Comparison of ENCODE assay signal across 8 mouse cellular contexts in genomic region chr4:140763158-140763557, GRCm38 (mm10). TPM values are rescaled to one million over a fixed set of nuclear protein-coding genes. Genes with fewer than 3 reads are reported as not detected.
A peak's percentile ranks its signal among the peaks of the same experiment; 100 is the strongest.
DNase-seq lines count a peak whose midpoint lies in the region; ATAC-seq and TF ChIP-seq lines count a peak whose summit lies in the region.

No protein-coding gene starts in this region.

- H3K36me3 ChIP-seq in stomach, embryonic 15.5 days: no peaks in the 10 kb centered on the region

- WGBS in lung, adult 2 months: 26% methylated on average over 9 of the region's 9 CpGs
- 12% methylated on average over 9 of the region's 9 CpGs for WGBS in stomach, embryonic 15.5 days

- no peaks in the 10 kb centered on the region for H3K9me3 ChIP-seq in stomach, embryonic 15.5 days

- ATAC-seq in stomach, embryonic 15.5 days (ENCODE audit: insufficient read depth, low FRiP score, low read depth): 0 out of 2 replicates have a peak, but pooled peaks have one; percentile 54
- no peak for ATAC-seq in erythroblast, adult 5-6 weeks (replicated peaks; ENCODE audit: low FRiP score, poor library complexity, severe bottlenecking)

- no peak overlapping the region for H3K9ac ChIP-seq in stomach, embryonic 15.5 days

- H3K4me1 ChIP-seq in lung, adult 2 months (ENCODE audit: control insufficient read depth, insufficient read depth, low read length): no peaks in the 10 kb centered on the region
- no peaks in the 10 kb centered on the region for H3K4me1 ChIP-seq in stomach, embryonic 15.5 days

- peak; percentile 62 for TF ChIP-seq CTCF in left cerebral cortex, adult 2 months (IDR thresholded peaks at IDR 0.05)
- TF ChIP-seq CTCF in lung, adult 2 months (IDR thresholded peaks at IDR 0.05; ENCODE audit: insufficient read depth, low read length): peak; percentile 72

- no peak for TF ChIP-seq POLR2A in lung, adult 2 months (IDR thresholded peaks at IDR 0.05; ENCODE audit: borderline replicate concordance, extremely low read depth, low read depth, low read length)

- DNase-seq in left cerebral cortex, adult 2 months (ENCODE audit: extremely low spot score in 1 of 2, low spot score in 2 of 2): no peak
- DNase-seq in left cerebral cortex, adult 8-10 months (ENCODE audit: low spot score in 2 of 2): no peak
- DNase-seq in MN1 (ENCODE audit: low spot score): peak; percentile 64
- peak; percentile 22 for DNase-seq in cerebellum, adult 9-10 months
- peak; percentile 36 to 65 for DNase-seq in heart, postnatal 10 days
- peak; percentile 51 for DNase-seq in lung, adult 2 months

- no peak overlapping the region for H3K27ac ChIP-seq in left cerebral cortex, adult 2 months
- no peak overlapping the region for H3K27ac ChIP-seq in stomach, embryonic 15.5 days

- H3K27me3 ChIP-seq in stomach, embryonic 15.5 days (replicated peaks): no peaks in the 10 kb centered on the region

- H3K4me2 ChIP-seq in stomach, embryonic 15.5 days: no peak overlapping the region

- H3K4me3 ChIP-seq in left cerebral cortex, adult 2 months: no peak overlapping the region
- no peak overlapping the region for H3K4me3 ChIP-seq in lung, adult 2 months (replicated peaks; ENCODE audit: extremely low read depth, low read depth, low read length)
- no peak overlapping the region for H3K4me3 ChIP-seq in stomach, embryonic 15.5 days (replicated peaks)

- intact Hi-C loops in left cerebral cortex, adult 2 months (cut with DNase I): no loop called here
- intact Hi-C loops in heart, postnatal 10 days (cut with DNase I): loop anchor here (1.0 kb wide), 1 partner anchor 195 kb away; no protein-coding TSS in a partner anchor

RNA-seq across cellular contexts. Expression of gene Padi4, which starts 10.9 kb away (rescaled TPM):
- under 1 TPM in 1 of 2 experiments, not detected in 1; 0.14 TPM for total RNA-seq in left cerebral cortex, adult 2 months (2021)
- total RNA-seq in left cerebral cortex, adult 8-10 months (2022): 1 to 10 TPM in 1 of 4 experiments, not detected in 3; 1.6 TPM
- total RNA-seq in heart, postnatal 10 days (2021): under 1 TPM; 0.40 to 0.48 TPM
- 4.5 and 9.4 TPM in 2 replicates for polyA plus RNA-seq in lung, adult 2 months (2012; rRNA removed)
- 1.7 and 2.8 TPM in 2 replicates for polyA plus RNA-seq in stomach, embryonic 15.5 days (2015; fragmentation: Nextera tagmentation; extraction: Ambion mirVana)
- 17.6 and 18.6 TPM in 2 replicates for total RNA-seq in erythroblast, adult 5-6 weeks (2015; ENCODE audit: low replicate concordance)
- 11.6 and 13.5 TPM in 2 replicates for total RNA-seq in erythroblast, adult 5-6 weeks (2017; ENCODE audit: low replicate concordance)

RNA-seq across cellular contexts. Expression of gene Padi6, which starts 20.7 kb away (rescaled TPM):
- total RNA-seq in left cerebral cortex, adult 2 months (2021): not detected
- under 1 TPM in 3 of 4 experiments, not detected in 1; 0.18 to 0.80 (median 0.20) TPM for total RNA-seq in left cerebral cortex, adult 8-10 months (2022)
- total RNA-seq in heart, postnatal 10 days (2021): not detected
- not detected in 2 replicates for polyA plus RNA-seq in lung, adult 2 months (2012; rRNA removed)
- polyA plus RNA-seq in stomach, embryonic 15.5 days (2015; fragmentation: Nextera tagmentation; extraction: Ambion mirVana): 0.19 and 0.49 TPM in 2 replicates
- total RNA-seq in erythroblast, adult 5-6 weeks (2015; ENCODE audit: low replicate concordance): not detected in 2 replicates
- total RNA-seq in erythroblast, adult 5-6 weeks (2017; ENCODE audit: low replicate concordance): not detected in 2 replicates

RNA-seq across cellular contexts. Expression of gene Padi3, which starts 47.3 kb away (rescaled TPM):
- not detected for total RNA-seq in left cerebral cortex, adult 2 months (2021)
- total RNA-seq in left cerebral cortex, adult 8-10 months (2022): not detected
- total RNA-seq in heart, postnatal 10 days (2021): under 1 TPM; 0.12 TPM
- 0.21 and 0.34 TPM in 2 replicates for polyA plus RNA-seq in lung, adult 2 months (2012; rRNA removed)
- 0.09 and 0.18 TPM in 2 replicates for polyA plus RNA-seq in stomach, embryonic 15.5 days (2015; fragmentation: Nextera tagmentation; extraction: Ambion mirVana)
- total RNA-seq in erythroblast, adult 5-6 weeks (2015; ENCODE audit: low replicate concordance): not detected in 2 replicates
- not detected in 2 replicates for total RNA-seq in erythroblast, adult 5-6 weeks (2017; ENCODE audit: low replicate concordance)

Comparison
In these comparisons a context has a peak if more than half of its experiments do, and no peak if none do; other contexts are left out.
1. DNase-seq: peak in MN1 (single experiment), cerebellum, adult 9-10 months (single experiment), heart, postnatal 10 days (2 of 2) and lung, adult 2 months (single experiment); none in left cerebral cortex, adult 2 months (0 of 2) and left cerebral cortex, adult 8-10 months (0 of 2).
2. RNA of gene Padi4, which starts 10.9 kb away (total RNA-seq): 11.6 to 18.6 TPM in erythroblast, adult 5-6 weeks; 0.40 to 0.48 TPM in heart, postnatal 10 days, 0.14 TPM in left cerebral cortex, adult 2 months and 1.6 TPM in left cerebral cortex, adult 8-10 months; every median in the first group is over 4 times any median in the second.